Mouse (Mus musculus) neural tube, embryonic 11.5 days (tissue): ENCODE data around the gene Drd4. TPM values are rescaled to one million over a fixed set of nuclear protein-coding genes. Genes with fewer than 3 reads are reported as not detected.

ENCODE experiments used
- ATAC-seq: fragments of 200-750 bp; cut with Nextera tagmentation; 2 replicates; pipeline ENCODE4 v1.8.0; 2017; ENCODE audit warnings: moderate number of reproducible peaks, mild to moderate bottlenecking, moderate TSS enrichment, moderate library complexity; ENCODE audit not compliant: insufficient read depth, low FRiP score, low TSS enrichment
- DNase-seq: peaks from one replicate; pipeline ENCODE4 v3.0.0-alpha.2; 2015; ENCODE audit warnings: low spot score
- H3K27ac ChIP-seq: fragments of 300-500 bp; sonication (generic); 2 replicates; pipeline ENCODE4 v1.5.1; 2014; ENCODE audit warnings: low read depth, mild to moderate bottlenecking, low read length
- H3K27me3 ChIP-seq: fragments of 300-500 bp; sonication (generic); 2 replicates; pipeline ENCODE4 v1.6.1; 2014; ENCODE audit warnings: mild to moderate bottlenecking, low read length, mixed read lengths; ENCODE audit not compliant: control insufficient read depth, insufficient read depth
- H3K36me3 ChIP-seq: fragments of 300-500 bp; sonication (generic); 2 replicates; pipeline ENCODE4 v1.6.1; 2014; ENCODE audit warnings: mild to moderate bottlenecking, low read length, moderate library complexity, mixed read lengths; ENCODE audit not compliant: control insufficient read depth, insufficient read depth
- H3K4me1 ChIP-seq: fragments of 300-500 bp; sonication (generic); 2 replicates; pipeline ENCODE4 v1.6.1; 2014; ENCODE audit warnings: low read length, mixed read lengths; ENCODE audit not compliant: control insufficient read depth, insufficient read depth
- H3K4me2 ChIP-seq: fragments of 300-500 bp; sonication (generic); 2 replicates; pipeline ENCODE4 v1.6.1; 2014; ENCODE audit warnings: low read depth, mild to moderate bottlenecking, moderate library complexity
- H3K4me3 ChIP-seq: fragments of 300-500 bp; sonication (generic); 2 replicates; pipeline ENCODE4 v1.5.1; 2014; ENCODE audit warnings: low read depth, low read length
- H3K9ac ChIP-seq: fragments of 300-500 bp; sonication (generic); 2 replicates; pipeline ENCODE4 v1.6.1; 2014; ENCODE audit warnings: mild to moderate bottlenecking, low read length
- H3K9me3 ChIP-seq: fragments of 300-500 bp; sonication (generic); 2 replicates; pipeline ENCODE4 v1.6.1; 2016; ENCODE audit warnings: low read length; ENCODE audit not compliant: control insufficient read depth
- WGBS: fragments of 180-500 bp; shearing (Covaris S2); extraction: QIAGEN DNeasy Blood & Tissue Kit; methylation state at CpG from one replicate; pipeline ENCODE4 v1.1.7; 2014; 5-methylcytosine and 5-hydroxymethylcytosine counted together
- polyA plus RNA-seq: library from polyadenylated mRNA; unstranded; fragments of >200 nt; fragmentation: Nextera tagmentation; extraction: Ambion mirVana; gene quantifications from 2 replicates; pipeline ENCODE4 v1.2.1, GENCODE M21; 2014

The Drd4 gene
- polyA plus RNA-seq, 1 experiment from 2014 or later, result 0.61 TPM

DNA sequence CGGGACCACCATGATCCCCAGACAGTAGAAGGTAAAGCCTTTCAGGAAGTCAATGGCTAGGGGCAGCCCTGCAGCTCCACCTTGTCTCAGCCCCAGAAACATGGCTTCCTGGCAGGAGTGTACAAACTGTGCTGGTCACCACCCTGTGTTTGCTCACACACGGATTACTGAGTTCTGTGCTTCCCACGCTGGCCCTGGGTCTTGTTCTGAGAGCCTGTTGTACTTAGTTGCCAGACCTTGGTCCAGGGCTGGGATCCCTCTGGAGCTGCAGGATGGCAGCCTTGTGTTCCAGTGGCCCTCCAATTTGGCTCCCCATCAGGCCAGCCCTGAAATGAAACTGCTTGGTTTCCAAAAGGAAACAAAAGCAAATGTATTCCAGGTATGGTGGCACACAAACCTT, 44.5 kb downstream of the Drd4 start:
- H3K36me3 ChIP-seq, result peaks cover 5% of the 10 kb centered on the region
- no peak for ATAC-seq
- no peaks in the 10 kb centered on the region for H3K9me3 ChIP-seq
- H3K27ac ChIP-seq, result no peak overlapping the region
- H3K9ac ChIP-seq, result no peak overlapping the region
- peaks cover 5% of the 10 kb centered on the region for H3K4me1 ChIP-seq
- 0 out of 2 replicates have a peak, but pooled peaks cover 3% of the 10 kb centered on the region for H3K27me3 ChIP-seq
- H3K4me2 ChIP-seq, result no peak overlapping the region
- no peak for DNase-seq
- 80% methylated on average over 3 of the region's 3 CpGs for WGBS
- no peak overlapping the region for H3K4me3 ChIP-seq

DNA sequence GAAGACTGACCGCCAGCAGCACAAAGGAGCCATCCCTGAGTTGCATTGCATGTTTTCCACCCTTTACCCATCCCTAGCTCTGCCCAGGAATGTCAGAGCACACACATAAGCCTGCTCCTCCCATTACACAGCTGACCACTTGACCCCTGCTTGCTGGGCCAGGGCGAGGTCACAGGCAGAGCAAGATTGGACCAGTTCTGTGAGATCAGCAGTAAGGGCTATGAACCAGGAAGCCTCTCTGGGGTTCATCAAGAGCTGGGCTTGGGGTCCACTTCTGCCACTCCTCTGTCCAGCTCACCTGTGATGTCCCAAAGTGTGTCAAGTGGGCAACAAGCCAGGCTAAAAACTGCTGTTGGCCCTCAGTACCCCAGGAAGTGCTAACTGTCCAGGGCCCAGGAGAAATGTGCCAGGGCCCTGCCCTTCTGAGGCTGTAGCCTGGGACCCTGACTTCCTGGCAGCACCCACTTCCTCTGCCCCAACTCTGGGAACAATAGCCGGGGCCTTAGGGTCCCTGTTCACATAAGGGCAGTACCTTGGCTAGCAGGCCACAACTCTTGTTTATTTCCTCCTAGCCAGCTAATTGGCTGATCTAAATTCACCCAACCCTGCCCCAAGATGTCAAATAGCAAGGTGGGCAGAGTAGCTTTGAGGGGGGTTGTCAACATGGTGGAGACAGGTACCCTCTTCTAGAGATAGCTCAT, 46.1 kb downstream of the Drd4 start:
- peaks cover 5% of the 10 kb centered on the region for H3K36me3 ChIP-seq
- H3K4me2 ChIP-seq, result no peak overlapping the region
- DNase-seq (no peak), ATAC-seq (no peak)
- 0 out of 2 replicates have a peak, but pooled peaks cover 3% of the 10 kb centered on the region for H3K27me3 ChIP-seq
- peaks cover 5% of the 10 kb centered on the region for H3K4me1 ChIP-seq
- H3K27ac ChIP-seq, result no peak overlapping the region
- 86% methylated on average over 3 of the region's 3 CpGs for WGBS
- no peaks in the 10 kb centered on the region for H3K9me3 ChIP-seq
- no peak overlapping the region for H3K4me3 ChIP-seq
- H3K9ac ChIP-seq, result no peak overlapping the region

DNA sequence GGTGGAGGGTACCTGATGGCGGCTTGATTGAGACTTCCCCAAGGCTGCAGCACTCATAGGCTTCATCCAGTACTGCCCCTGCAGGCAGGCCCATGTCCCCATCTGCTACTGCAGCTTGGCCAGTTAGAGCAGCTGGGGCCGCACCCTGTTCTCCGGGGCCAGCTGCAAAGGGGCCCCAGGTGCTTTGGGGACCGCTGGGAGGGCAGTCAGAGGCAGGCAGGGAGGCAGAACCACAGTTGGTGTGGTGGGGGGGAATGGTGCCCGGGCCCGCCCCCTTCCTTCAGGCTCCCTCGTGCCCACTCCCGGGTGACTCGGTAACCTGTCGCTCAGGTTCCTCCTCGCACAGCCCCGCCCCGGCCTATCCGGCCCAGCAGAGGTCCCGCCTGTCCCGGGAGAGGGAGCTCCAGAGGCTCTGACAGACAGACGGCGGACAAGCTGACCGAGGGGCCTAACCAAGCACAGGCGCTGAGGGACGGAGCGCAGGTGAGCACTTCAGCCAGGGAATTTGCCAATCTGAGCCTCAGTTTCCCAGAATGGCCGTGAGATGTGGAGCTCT, 46.8 kb downstream of the Drd4 start, which contains the start of gene Eps8l2:
Gene Eps8l2 (plus strand): TSS at position 305 of the 556 bp plus-strand sequence.
- Histone ChIP-seq H3K4me1 (peaks cover 5% of the 10 kb centered on the region), H3K27me3 (0 out of 2 replicates have a peak, but pooled peaks cover 3% of the 10 kb centered on the region), H3K9ac (peak within 1 kb of the TSS; percentile 7; the same call in 1 of the 2 replicates), H3K4me3 (no peak within 1 kb of the TSS), H3K4me2 (peak within 1 kb of the TSS; percentile 13; the same call in 1 of the 2 replicates), H3K27ac (no peak within 1 kb of the TSS), H3K36me3 (peaks cover 2% of the 10 kb centered on the region; the same call in 1 of the 2 replicates), H3K9me3 (no peaks in the 10 kb centered on the region)
- DNase-seq (peak; percentile 25), ATAC-seq (peak; percentile 45; the same call in 1 of the 2 replicates)
- WGBS, result 5% methylated on average over 16 of the region's 23 CpGs

DNA sequence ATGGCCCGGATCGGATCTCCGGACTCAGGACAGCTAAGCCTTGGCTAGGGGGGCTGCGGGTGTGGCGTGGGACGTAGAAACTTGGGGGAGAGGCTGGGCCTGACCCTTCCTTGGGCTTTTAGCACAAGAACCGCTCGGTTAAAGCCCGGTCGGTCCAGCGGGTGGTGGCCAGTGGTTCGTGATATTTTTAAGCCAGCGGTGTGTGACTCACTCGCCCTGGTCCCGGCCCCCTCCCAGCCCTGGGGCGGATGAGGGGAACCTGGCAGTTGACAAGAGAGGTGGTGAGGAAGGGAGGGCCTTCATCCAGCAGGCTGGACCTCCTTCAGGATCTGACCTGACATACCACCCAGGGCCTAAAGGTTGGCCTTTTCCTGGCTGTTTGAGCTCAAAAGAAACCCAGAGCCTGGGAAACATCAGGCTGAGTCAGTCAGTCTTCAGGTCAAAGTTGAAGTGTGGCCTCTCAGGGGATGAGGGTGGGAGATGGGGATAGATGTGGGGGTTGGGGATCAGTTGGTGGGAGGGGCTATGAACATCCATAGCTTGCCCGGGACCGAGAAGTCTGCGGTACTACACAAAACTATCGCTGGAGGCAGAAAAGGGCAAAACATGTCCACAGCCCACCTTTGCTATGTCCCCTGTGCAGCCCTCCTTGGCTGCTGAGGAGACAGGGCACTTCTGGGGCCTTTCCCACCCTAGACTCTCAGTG, 47.6 kb downstream of the Drd4 start:
- no peak overlapping the region; the same call in 1 of the 2 replicates for H3K9ac ChIP-seq
- WGBS, result 49% methylated on average over 20 of the region's 20 CpGs
- H3K27ac ChIP-seq, result no peak overlapping the region
- no peak for ATAC-seq
- H3K4me2 ChIP-seq, result no peak overlapping the region
- 0 out of 2 replicates have a peak, but pooled peaks cover 3% of the 10 kb centered on the region for H3K27me3 ChIP-seq
- no peaks in the 10 kb centered on the region for H3K9me3 ChIP-seq
- peaks cover 5% of the 10 kb centered on the region for H3K4me1 ChIP-seq
- no peak for DNase-seq
- peaks cover 2% of the 10 kb centered on the region; the same call in 1 of the 2 replicates for H3K36me3 ChIP-seq
- no peak overlapping the region for H3K4me3 ChIP-seq

DNA sequence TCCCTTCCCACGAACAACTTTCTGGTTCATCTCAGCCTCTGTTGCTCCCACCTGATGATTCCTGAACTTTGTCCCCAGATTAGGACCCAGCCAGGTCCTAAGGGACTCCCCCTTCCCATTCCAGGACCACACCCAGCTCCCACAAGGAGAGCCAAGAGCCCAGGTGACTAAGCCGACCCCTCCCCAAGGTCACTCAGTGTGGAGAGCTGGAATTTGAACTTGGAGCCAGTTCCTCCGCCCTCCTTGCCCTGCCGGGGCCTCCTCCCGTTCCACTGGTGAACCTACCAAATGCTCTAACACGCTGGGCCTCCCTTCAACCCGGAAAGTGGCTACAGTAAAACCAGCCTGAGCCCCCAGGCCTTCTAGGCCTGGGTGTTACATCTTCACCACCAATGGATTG, 48.2 kb downstream of the Drd4 start:
- DNase-seq (no peak), ATAC-seq (no peak)

DNA sequence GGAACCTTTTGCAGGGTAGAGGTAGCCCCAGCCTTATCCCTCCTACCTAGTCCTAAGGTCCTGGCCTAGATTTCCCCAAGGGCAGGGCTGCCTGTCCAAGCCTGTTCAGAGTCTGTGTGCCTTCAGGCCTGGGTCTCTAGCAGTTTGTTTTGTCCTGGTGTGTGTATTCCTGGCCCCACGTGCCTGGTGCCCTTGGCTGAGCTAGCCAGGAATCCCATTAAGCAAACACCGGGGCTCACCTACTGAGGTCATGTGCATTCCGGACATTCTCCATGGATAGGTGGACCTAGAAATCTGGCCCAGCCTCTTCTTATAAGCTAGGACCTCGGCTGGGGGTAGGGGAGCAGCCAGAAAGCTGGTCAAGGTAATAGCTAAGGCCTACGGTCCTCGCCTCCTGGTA, 48.7 kb downstream of the Drd4 start:
- peaks cover 5% of the 10 kb centered on the region for H3K4me1 ChIP-seq
- ATAC-seq (no peak), DNase-seq (no peak)
- H3K36me3 ChIP-seq, result peaks cover 2% of the 10 kb centered on the region; the same call in 1 of the 2 replicates
- H3K4me2 ChIP-seq, result no peak overlapping the region
- 84% methylated on average over 6 of the region's 6 CpGs for WGBS
- H3K9me3 ChIP-seq, result no peaks in the 10 kb centered on the region
- H3K9ac ChIP-seq, result no peak overlapping the region
- H3K27ac ChIP-seq, result no peak overlapping the region
- 0 out of 2 replicates have a peak, but pooled peaks cover 3% of the 10 kb centered on the region for H3K27me3 ChIP-seq
- H3K4me3 ChIP-seq, result no peak overlapping the region

More for the DNA sequence above, 48.2 kb downstream of the Drd4 start:
- WGBS, result 78% methylated on average over 7 of the region's 7 CpGs
- Histone ChIP-seq H3K4me2 (no peak overlapping the region), H3K27ac (no peak overlapping the region), H3K9me3 (no peaks in the 10 kb centered on the region), H3K4me3 (no peak overlapping the region), H3K9ac (no peak overlapping the region), H3K36me3 (peaks cover 2% of the 10 kb centered on the region; the same call in 1 of the 2 replicates), H3K27me3 (0 out of 2 replicates have a peak, but pooled peaks cover 3% of the 10 kb centered on the region), H3K4me1 (peaks cover 5% of the 10 kb centered on the region)

DNA sequence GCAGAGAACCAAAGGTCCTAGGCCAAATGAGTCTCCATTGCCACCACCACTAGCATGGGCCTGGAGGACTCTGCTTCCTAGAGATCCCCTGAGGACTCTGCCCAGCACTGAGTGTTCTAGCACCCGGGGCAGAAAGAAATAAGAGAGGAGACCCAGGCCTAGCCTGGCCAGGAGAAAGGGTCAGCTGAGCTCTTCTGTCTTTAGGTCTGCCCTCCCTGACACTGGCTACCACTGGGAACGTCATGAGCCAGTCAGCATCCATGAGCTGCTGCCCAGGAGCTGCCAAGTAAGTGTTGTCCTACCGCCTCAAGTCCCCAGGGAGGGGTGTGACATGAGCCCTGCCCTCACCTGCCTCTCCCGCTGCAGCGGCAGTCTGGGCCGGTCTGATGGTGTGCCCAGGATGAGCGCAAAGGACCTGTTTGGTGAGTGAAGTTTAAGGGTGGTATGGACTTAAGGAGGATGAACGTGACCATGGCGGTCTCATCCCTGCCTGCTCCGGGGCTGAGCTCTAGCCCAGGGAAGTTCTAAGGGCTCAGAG, 50.0 kb downstream of the Drd4 start:
- Histone ChIP-seq H3K36me3 (no peaks in the 10 kb centered on the region), H3K27me3 (0 out of 2 replicates have a peak, but pooled peaks cover 3% of the 10 kb centered on the region), H3K9me3 (no peaks in the 10 kb centered on the region), H3K4me2 (no peak overlapping the region), H3K4me1 (peaks cover 5% of the 10 kb centered on the region), H3K27ac (no peak overlapping the region), H3K9ac (no peak overlapping the region), H3K4me3 (no peak overlapping the region)
- no peak for ATAC-seq
- WGBS, result 79% methylated on average over 10 of the region's 10 CpGs
- no peak for DNase-seq

DNA sequence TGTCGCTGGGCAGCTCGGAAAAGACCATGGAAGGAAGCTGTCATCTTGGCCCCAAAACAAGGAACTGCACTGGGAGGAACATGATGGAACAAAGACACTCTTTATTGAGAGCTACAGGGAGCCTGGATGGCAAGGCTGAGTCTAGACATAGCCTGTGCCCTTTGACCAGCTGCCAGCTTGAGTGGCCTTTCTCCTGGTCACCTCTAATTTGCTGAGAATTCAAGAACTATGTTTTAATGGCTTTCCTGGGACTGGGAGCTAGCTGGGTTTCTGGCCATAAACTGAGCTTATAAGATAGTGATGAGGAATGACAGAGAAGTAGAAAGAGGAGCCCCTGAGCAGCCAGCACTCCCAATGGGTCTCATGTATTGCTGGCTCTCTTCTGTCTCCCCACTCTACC, 51.4 kb downstream of the Drd4 start:
- no peak overlapping the region for H3K9ac ChIP-seq
- 0 out of 2 replicates have a peak, but pooled peaks cover 3% of the 10 kb centered on the region for H3K27me3 ChIP-seq
- H3K36me3 ChIP-seq, result no peaks in the 10 kb centered on the region
- no peak for ATAC-seq
- H3K27ac ChIP-seq, result no peak overlapping the region
- H3K4me3 ChIP-seq, result no peak overlapping the region
- DNase-seq, result no peak
- H3K4me2 ChIP-seq, result no peak overlapping the region
- 67% methylated on average over 2 of the region's 2 CpGs for WGBS
- H3K9me3 ChIP-seq, result no peaks in the 10 kb centered on the region
- H3K4me1 ChIP-seq, result peaks cover 5% of the 10 kb centered on the region
